Mouse (Mus musculus) heart, adult 8-10 months (tissue): ENCODE measurements at regions not wholly inside any gene's neighbourhood (a gene's known extent, or its start where the extent isn't known, plus 50 kb on each side); places are given as distances from the start of the nearest gene placed in this dataset.

Experiments used
- DNase-seq: peaks from one replicate; pipeline ENCODE4 v3.0.0; 2022; ENCODE audit warnings: low spot score

GRCm38 (mm10) chr3:62047704-62048506 lies 290.2 kb upstream of the Arhgef26 start:
- DNase-seq: no peak

- DNase-seq: no peak
Measured at GRCm38 (mm10) chr3:62054237-62054636, 283.9 kb upstream of the Arhgef26 start.

GRCm38 (mm10) chr3:62078511-62078910 lies 259.6 kb upstream of the Arhgef26 start:
- peak; percentile 23 for DNase-seq

- no peak for DNase-seq
Measured at GRCm38 (mm10) chr3:62085544-62085943, 252.6 kb upstream of the Arhgef26 start.

GRCm38 (mm10) chr3:62087215-62087614 lies 250.9 kb upstream of the Arhgef26 start:
- DNase-seq: no peak

GRCm38 (mm10) chr3:62103101-62103500 lies 235.0 kb upstream of the Arhgef26 start:
- no peak for DNase-seq

- DNase-seq: no peak
Measured at GRCm38 (mm10) chr3:62103872-62104271, 234.3 kb upstream of the Arhgef26 start.

GRCm38 (mm10) chr3:62104560-62104959 lies 233.6 kb upstream of the Arhgef26 start:
- no peak for DNase-seq

GRCm38 (mm10) chr3:62107339-62107738 lies 230.8 kb upstream of the Arhgef26 start:
- DNase-seq: no peak
